Mouse (Mus musculus) frontal cortex, postnatal 36 days (tissue): ENCODE results near the gene Castor1.
A peak's percentile ranks its signal among the peaks of the same experiment; 100 is the strongest.
"Not testable (repeated sequence)": the region's sequence is repeated elsewhere in the genome, so short reads cannot be mapped to it uniquely, and the experiment has no call there.

Experiments
- DNase-seq, 2 experiments: peaks; one replicate each; pipeline ENCODE4 v3.0.0; 2022; ENCODE audit warnings: low spot score in 2 of 2

The Castor1 gene

DNA sequence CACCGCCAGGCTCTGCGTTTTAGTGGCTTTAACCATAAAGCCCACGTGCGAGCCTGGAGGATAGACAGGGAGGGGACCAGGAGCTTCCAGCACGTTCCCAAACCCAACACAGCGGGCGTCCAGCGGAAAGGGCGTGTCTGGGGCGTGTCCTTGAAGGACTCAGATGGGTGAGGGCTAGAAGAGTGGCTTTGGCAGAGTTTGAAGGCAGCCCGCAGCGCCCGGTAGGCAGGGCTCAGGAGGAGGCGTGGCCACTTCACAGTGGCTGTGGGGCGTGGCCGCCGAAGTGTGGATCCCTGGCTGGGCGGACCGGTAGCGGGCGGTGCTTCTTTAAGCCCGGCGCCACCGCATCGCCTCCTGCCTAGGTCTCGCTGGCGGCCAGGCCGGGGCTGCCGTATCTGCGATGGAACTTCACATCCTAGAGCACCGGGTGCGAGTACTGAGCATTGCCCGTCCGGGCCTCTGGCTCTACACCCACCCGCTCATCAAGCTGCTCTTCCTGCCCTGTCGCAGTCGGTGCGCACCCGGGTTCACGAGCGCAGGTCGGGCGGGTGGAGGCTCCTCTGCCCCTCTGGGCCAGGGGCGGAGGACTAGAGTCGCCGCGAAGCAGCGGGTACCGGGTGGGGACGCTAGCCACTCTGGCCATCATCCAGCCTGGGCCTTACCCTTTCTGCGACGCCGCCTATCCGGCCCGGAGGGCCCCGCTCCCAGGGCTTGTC, at the start of gene Castor1:
Gene Castor1 (plus strand): TSS at position 312 of the 716 bp plus-strand sequence.
- peak; percentile 48 to 58 for DNase-seq

DNA sequence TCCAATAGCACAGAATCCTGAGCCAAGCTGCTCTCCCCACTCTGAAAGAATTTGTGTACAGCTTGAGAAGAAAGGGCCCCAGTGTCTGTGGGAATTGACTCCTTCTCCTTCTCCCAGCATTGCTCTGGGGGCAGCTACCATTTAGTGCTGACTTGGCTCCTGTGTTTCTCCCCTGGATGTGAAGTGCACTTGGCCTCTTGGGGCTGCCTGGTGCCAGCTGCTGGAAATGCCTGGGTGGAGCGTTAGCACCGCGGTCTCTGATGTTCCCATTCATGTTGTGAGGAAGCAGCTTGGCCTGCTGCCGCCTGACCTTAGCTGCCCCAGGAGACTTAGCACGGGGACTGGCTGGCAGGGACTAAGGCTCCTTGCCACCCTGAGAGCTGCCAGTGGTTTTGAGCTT, 43.4 kb upstream of the Castor1 start:
- peak; percentile 41 to 75 for DNase-seq

DNA sequence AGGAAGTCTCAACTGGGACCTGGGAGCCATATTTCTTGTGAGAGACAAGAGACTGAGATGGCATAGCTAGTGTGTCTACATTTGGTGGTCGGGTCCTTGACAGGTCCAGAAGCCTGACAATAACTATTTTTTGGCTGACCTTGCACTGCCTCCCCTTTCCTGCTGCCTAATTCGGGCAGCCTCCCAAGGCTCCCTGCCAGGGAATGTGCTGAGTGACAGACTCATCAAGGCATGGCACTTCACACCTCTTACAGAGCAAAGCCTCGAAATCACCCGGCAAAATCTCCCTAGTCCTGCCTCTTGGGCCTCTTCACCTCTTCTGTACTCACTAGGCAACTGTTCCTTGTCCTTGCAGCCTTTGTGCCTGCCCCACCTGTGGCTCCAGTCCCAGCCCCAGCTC, 40.3 kb upstream of the Castor1 start:
- no peak for DNase-seq

DNA sequence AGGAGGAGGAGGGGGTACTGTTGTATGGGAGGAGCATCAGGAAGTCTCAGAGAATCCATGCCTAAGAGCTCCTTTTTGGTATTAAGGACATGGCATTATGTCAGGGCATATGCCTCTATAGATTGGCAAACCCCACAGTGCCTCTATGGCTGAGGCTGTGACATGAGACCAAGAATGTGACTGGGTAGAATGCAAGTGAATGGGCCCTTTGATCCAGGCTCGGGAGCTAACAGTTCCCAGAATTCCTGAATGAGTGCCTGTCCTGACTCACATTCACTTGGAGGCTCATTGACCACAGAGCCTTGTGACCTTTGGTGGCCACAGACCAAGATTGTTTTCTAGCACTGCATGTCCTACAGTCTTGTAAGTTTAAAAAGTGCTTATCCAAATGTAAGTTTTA, 36.0 kb upstream of the Castor1 start:
- DNase-seq, result no peak

DNA sequence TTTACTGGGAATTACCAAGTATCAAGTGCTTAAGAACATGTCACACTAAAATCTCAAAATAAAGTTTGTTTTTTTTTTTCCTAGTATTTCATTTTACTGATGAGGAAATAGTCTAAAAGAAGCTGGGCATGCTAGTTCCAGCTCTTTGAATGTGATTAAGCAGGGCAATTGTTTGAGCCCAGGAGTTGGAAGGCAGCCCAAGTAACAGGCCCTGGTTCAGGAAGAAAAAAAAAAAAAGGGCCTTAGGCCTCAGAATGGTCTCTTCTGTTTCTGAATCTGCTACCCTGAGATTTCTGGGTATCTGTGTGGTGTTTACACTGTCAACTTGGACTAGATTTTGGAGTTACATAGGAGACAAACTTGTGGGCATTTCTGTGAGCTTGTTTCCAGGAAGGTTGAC, 34.5 kb upstream of the Castor1 start:
- no peak for DNase-seq

DNA sequence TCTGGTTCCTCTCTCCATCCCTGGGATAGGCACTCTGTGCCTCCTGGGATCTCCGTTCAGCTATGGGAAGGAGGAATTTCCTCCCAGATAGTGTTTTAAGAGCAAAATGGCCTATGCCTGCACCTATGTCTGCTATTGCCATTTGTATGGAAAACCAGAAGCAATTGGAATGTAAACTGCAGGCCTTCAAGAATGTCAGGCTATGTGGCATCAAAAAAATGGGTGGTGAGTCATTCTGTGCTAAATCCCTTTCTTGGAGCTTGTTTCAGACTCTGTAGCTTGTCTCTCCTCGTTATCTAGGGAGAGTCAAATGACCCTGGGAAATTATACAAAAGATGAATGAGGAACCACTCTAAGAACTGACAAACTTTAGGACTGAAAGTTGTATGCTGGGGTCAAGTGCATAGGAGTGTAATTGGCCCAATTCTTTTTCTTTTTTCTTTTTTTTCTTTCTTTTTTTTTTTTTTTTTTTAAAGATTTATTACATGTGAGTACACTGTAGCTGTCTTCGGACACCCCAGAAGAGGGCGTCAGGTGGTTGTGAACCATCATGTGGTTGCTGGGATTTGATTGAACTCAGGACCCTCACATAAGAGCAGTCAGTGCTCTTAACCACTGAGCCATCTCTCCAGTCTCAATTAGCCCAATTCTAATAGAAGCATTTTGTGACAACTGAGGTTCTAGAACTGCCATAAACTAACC, 33.6 kb upstream of the Castor1 start:
- DNase-seq, result no peak

DNA sequence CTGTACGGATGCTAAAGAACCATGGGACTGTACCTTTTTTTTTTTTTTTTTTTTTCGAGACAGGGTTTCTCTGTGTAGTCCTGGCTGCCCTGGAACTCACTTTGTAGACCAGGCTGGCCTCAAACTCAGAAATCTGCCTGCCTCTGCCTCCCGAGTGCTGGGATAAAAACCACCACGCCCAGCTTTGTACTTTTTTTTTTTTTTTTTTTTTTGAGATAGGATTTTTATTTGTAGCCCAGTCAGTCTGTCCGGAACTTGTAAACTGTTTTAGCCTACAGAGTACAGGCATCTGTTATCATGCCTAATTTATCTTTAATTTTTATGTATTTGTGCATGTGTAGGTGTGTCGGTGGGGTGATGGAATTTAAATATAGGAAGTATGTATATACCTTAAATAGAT, 32.5 kb upstream of the Castor1 start:
- not testable (repeated sequence) for DNase-seq

DNA sequence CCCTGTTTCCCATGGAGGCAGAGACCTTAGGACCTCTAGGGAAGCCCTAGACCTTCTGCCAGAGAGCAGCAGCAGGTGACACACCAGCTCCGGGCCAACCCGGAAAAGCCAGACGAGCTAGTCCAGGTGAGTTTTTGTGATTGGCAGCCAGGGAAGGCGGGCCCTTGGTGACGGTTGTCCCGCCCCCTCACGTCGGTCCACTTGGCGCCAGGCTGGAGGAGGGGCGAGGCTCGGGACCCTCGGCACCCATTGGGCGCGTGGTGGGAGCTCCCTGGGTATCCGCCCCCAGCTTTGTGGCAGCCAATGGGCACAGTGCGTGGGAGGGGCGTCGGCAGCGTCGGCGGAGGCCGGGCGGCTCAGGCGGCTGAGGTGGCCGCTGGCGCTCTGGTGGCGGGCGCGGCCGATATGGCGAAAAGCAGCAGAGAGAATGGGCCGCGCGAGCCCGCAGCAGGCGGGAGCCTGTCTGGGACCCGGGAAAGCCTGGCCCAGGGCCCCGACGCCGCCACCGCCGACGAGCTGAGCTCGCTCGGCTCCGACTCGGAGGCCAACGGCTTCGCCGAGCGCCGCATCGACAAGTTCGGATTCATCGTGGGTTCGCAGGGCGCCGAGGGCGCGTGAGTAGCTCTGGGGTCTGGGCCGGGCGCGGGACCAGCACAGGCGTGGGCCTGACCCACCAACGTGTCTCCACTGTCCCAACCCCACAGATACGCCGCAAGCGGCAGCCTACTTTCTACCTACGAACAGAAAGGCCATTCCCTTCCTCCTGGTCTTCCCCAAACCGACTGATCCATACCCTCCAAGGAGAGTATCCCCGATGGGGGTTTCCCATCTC, 31.3 kb upstream of the Castor1 start, which contains the start of gene Tbc1d10a:
Gene Tbc1d10a (plus strand): TSS at position 304 of the 832 bp plus-strand sequence.
- DNase-seq, result peak; percentile 97 to 98

DNA sequence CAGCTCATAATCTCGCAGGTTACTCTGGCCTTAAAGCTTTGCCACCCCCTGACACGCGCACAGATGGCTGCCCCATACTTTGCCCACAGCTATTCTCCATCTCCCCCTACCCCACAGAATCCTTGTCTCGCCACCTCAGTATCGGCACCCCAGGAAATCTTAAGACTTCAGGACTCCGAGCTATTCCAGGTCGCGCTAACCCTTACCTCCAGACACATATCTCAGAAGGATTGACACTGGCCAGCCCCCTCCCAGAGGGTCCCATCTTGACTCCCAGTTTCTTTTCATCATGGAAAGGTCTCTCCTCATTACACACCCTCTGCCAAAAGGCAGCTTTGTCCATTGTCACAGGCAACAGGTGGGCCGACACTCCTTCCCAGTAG, 30.7 kb upstream of the Castor1 start:
- DNase-seq, result no peak

DNA sequence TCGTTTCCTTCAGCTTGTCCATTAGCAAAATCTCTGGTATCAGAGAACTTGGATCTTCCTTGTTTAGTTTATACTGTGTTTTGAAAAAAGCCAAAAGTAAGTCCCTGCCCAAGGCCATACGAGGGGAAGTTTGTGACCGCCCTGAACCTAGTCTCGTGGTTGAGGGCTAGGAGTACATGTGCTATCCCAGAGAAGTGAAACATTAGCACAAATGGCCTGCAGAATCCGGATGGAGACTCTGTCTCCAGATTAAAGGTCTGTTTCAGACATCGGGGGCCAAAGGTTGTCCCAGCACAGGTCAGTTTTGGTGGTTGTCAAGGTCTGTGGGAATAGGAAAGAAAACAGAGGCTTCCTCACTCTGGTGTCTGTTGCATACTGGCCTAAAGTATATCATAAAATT, 28.8 kb upstream of the Castor1 start:
- DNase-seq, result no peak

DNA sequence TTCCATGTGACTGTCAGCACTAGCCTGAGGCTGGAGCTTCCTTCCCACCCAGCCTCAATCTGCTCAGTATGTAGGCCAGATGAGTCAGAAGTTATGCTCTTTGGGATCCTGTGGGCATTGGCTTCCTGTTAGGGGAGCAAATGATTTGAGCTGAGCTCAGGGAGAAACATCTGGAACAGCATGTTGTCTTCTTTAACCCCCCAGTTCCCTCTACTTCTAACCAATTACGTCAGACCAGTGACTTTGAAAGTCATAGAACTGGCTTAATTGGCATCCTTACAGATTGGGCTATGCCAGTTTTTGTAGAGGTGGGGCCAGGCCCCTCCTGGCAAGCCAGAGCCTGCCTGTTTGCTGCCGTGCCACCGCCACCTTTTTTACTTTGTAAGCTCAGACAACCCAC, 27.3 kb upstream of the Castor1 start:
- DNase-seq, result no peak

DNA sequence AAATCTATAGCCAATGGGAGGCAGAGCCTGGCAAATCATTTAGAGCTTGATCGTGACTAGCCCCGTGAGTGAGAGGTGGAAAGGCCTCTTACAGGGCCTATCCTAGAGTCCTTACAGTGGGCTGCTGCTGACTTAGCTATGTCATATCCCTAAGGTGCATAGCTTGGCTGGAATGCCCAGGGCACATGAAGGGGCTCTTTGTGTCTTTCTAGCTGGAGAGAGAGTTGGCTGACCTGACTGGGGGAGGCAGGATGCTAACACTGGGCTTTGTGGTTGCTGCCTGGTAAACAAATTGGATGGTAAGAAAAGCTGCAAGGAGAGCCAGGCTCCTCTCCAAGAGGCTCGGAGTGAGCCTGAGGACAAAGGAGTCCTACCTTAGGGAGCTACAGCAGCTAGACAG, 25.3 kb upstream of the Castor1 start:
- no peak for DNase-seq

DNA sequence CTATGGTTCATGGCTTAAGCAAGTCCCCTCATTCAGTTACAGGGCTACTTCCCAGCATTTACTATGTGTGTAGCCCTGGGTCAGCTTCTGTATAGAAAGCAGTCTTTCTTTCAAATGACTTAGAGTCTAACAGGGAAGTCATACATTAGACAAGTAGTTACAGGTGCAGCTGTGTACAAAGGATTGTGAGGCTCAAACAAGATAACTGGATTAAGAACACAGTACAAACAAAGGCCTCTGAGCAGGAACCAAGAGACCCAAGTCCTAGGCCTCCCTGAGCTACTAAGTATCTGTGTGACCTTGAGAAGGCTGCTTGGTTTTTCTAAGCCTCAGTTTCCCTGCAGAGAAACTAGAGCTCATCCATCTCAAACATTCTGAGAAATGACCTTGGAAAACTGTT, 24.6 kb upstream of the Castor1 start:
- no peak for DNase-seq

DNA sequence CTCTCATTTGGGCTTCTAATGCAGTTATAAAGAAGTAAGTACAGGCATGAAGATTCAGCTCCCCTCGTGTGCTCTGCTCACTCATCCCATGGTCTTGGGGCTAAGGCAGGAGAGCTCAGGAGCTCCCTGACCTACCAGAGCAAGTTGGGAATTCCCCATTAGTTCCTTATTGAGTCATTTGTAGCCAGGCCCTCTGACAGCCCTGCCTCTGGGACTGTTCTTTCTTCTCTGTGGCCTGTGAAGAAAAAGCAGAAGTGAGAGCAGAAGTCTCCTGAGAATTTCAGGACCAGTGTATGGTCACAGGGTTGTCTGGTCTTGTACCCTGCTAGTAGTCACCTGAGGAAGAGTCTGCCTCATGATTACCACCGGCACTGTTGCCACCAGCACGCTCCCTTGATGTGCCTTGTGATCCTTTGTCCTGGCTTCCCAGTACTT, 22.4 kb upstream of the Castor1 start:
- no peak for DNase-seq

DNA sequence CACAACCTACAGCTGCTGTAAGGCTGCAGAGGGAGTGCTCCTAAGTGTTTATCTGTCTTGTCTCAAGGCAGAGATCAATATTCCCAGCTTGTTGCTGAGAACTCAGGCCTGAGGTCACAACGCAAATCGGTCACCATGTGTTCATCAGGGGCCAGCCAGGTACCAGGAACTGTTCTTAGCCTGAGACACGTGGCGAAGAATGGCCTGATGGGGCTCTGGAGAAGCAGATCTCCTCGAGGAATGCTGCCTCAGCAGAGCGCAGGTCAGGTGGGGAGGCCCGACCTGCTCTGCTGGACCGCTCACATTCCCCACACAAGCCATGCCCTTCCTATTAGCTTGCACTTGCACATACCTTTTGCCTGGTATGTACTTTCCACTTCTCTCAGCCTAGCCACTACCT, 21.4 kb upstream of the Castor1 start:
- DNase-seq, result no peak

DNA sequence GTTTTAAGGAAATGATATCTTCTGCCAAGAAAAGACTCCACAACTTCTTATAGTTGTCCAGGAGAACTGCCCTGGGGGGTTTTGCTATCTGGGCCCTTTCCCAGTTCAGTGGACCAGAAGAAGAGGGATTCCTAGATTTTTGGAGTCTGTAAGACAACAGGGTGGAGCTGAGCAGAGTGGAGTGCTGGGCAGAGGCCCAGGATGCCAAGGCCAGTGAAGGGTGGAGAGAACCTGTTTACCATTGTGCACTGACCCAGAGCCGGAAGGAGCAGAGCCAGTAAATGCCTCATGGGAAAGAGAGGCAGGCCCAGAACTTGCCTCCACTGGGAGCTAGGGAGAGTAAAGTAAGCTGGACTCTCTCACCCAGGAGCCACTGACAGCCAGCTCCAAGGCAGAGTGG, 20.3 kb upstream of the Castor1 start:
- DNase-seq, result no peak

DNA sequence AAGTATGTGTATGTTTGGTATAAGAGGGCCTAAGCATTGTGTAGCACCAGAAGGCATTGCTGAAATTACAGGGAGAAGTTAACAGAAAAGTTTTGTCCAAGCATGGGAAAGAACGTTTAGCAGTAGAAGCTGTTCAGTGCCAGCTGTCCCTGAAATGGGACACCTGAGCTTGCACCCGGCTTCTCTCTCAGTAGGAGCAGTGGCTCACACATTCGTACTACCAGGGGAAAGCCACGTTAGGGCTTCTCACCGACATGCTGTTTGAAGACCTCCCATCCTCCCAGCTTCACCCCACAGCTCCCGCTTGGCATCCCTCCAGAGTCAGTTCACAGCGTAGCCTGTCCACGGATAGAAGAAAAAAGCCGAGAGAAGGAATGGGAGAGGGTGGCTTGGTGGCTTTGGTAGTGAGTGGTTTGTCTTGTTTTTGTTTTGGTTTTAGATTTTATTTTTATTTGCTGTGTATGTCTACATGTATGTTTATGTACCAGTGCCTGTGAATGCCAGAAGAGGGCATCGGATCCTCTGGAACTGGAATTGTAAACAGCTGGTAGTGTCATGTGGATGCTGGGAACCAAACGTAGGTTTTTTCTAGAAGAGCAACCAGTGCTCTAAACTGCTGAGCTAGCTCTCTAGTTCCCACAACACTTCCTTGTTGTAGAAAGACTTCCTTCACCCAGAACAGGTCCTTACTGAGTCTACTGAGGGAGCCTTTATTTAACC, 15.9 kb upstream of the Castor1 start:
- no peak for DNase-seq

DNA sequence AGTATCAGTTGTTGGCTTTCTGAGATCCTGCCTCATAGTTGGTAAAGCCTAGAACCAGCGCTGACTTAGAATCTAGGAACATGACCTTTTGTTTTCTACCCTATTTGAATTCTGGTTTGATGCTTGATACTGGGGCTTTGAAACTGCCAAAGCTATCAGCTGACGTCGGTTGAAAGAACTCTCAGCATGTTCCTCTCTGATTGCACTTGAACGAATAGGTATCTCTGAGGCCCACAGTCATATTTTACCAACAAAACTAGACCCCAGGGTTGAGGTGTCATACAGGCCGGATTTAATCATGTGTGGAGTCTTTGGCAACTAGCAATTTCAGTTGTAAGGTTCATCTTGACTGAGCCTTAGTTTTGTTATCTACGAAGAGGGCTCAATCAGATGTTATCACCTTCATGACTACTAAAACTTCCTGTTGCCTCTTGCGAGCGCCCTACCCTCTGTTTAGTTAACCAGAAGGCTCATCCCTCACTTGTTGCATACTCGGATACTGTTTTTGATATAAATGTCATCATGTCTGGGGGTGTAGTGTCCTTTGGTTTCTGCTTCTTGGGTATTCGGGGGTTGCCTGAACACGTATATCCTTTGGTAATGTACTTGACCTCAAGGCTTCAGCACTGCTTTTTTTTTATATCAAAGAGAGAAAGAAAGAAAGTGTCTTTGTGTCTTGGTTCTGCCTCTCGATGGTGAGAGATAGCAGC, 14.9 kb upstream of the Castor1 start:
- no peak for DNase-seq

DNA sequence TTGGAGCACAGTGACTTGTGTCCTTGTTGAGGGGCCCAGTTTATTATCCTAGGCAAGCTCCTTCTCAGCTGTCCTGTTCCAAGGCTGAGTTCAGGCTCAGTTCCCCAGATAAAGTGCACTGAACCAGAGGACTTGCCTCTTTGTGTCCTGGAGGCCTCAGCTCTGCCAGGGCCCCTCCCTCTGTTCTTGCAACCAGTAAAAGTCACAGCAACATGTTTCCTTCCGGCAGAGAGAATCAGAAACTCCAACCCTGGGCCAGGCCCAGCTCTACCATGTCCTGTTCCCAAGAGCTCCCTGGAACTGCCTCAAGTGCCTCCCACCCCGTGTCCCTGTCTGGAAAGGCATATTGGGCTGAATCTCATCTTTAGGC, 14.3 kb upstream of the Castor1 start:
- no peak for DNase-seq

DNA sequence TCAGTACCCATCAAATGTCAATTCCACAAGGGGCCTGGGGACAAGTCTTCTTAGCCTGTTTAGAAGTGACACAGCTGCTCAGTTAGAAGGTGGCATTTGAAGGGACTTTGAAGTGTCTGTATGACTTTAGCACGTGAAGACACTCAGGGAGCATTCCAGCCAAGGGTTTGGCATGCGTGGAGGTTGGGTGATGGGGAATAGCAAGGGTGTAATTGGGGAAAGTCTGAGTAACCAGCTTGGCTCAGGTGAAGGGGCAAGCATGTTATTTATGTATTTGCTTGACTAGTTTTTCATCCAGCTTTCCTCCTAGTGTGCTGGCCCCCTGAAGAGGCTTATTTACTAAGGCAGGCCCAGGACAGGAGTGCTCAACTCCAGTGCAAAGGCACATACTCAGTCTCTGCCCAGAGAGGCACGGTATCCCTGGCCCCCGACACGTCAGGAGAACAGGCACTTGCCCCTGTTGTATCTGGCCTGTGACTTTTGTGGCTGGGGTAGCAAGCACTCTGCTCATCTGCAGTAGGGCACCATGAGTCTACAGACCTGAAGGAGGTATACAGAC, 12.8 kb upstream of the Castor1 start:
- DNase-seq, result no peak

DNA sequence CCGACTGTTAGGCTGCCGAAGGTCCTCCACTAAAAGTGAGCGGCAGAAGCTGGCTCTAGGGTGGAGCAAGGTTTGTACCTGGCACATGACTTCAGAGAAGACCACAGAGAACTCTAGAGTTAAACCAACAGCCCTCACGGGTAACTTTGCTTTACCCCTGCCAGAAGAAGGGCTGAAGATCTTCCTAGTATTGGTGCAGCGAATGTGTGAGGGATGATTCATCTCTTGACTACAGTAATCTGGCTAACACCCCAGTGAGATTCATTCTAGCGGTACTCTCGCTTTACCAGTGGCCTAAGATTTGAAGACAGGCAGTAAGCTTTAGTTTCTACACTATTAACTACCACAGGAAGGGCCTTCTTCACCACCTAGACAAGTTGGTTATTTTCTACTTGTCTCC, 12.1 kb upstream of the Castor1 start:
- no peak for DNase-seq
